Mouse (Mus musculus) bone marrow macrophage, adult 2 months (primary cell): ENCODE data around the gene Atp6v1f.

Source experiments
- CTCF ChIP-seq: IDR thresholded peaks from 2 replicates; pipeline ENCODE4 v1.5.1; 2012; ENCODE audit warnings: low read depth, mild to moderate bottlenecking, low read length, moderate library complexity
- POLR2A ChIP-seq: IDR thresholded peaks from 2 replicates; pipeline ENCODE4 v1.6.1; 2012; ENCODE audit warnings: mild to moderate bottlenecking, low read depth, low read length, borderline replicate concordance

- no peak for TF ChIP-seq POLR2A
- no peak for TF ChIP-seq CTCF
These were observed 28.3 kb upstream of the Atp6v1f start for GRCm38 (mm10) chr6:29439251-29439650.
